Mouse (Mus musculus) liver, embryonic 14.5 days (tissue): ENCODE data around the gene Cd79b.

Experiments used
- CTCF ChIP-seq: IDR thresholded peaks from 2 replicates; pipeline ENCODE4 v1.5.1; 2016; ENCODE audit warnings: antibody characterized with exemption, low read depth, control low read depth
- EP300 ChIP-seq: IDR thresholded peaks from 2 replicates; pipeline ENCODE4 v1.6.1; 2016; ENCODE audit warnings: antibody characterized with exemption, low read depth

GRCm38 (mm10) chr11:106276454-106276853 is 38.1 kb downstream of the Cd79b start, which contains the start of gene Tcam1:
- TF ChIP-seq CTCF, result peak; percentile 91
- TF ChIP-seq EP300, result no peak
